Mouse (Mus musculus): ENCODE data around the gene Treml4. TPM values are rescaled to one million over a fixed set of nuclear protein-coding genes. Genes with fewer than 3 reads are reported as not detected.

Treml4 gene
- polyA plus RNA-seq (2014; fragmentation: Nextera tagmentation; extraction: Ambion mirVana) = 0.53 and 0.63 TPM in 2 replicates

DNA sequence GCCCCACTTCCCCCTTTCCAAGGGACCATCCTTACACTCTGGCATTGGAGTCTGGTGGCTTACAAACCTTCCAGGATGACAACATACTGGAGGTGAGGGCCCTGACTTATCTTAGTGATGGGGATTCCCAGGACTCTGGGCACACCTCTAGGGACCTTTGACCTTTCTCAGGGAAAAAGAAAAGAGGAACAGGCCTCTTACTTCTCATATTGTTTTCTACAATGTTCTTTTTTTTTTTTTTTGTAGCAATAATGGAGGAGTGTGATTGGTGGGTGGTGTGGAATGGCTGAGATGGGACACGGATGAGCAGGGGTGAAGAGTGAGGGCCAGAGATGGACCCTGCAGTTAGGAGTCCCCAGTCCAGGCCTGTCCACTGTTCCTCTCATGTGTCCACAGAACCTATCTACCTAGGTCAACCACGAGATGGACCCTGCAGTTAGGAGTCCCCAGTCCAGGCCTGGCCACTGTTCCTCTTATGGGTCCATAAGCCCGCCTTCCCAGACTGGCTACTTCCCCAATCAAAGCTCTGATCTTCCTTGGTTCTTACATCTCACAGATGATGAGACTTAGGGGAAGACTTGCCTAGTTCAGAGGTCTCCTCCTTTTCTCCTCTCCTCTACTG, at the start of gene Treml4:
Treml4 (plus strand) TSS at position 555 of the 622 bp plus-strand sequence.
- Histone ChIP-seq H3K9ac (ENCODE audit: low read length) (no peak within 1 kb of the TSS), H3K9me3 (ENCODE audit: control insufficient read depth, low read length) (peaks cover 13% of the 10 kb centered on the region; the same call in 1 of the 2 replicates), H3K4me2 (ENCODE audit: low read length) (no peak within 1 kb of the TSS), H3K27ac (replicated peaks in 1 of 2; ENCODE audit: control insufficient read depth in 1 of 2, insufficient read depth in 1 of 2, low read depth in 2 of 2, low read length in 2 of 2) (no peak within 1 kb of the TSS), H3K4me3 (ENCODE audit: control insufficient read depth in 1 of 2, insufficient read depth in 1 of 2, low read depth in 1 of 2, low read length in 2 of 2) (no peak within 1 kb of the TSS), H3K4me1 (ENCODE audit: control insufficient read depth in 2 of 2, insufficient read depth in 2 of 2, low read length in 2 of 2) (no peaks in the 10 kb centered on the region), H3K27me3 (ENCODE audit: control insufficient read depth, insufficient read depth, low read length) (no peaks in the 10 kb centered on the region), H3K36me3 (ENCODE audit: control insufficient read depth, insufficient read depth, low read length) (no peaks in the 10 kb centered on the region)
- WGBS = 74% methylated on average over 3 of the region's 3 CpGs
- ATAC-seq (ENCODE audit: insufficient number of reproducible peaks, insufficient read depth, low FRiP score, low read depth) = no peak

GRCm38 (mm10) chr17:48215429-48215828, 48.7 kb upstream of the Treml4 start:
- H3K4me2 ChIP-seq (ENCODE audit: low read length) = no peak overlapping the region
- H3K4me3 ChIP-seq (ENCODE audit: control insufficient read depth in 1 of 2, insufficient read depth in 1 of 2, low read depth in 1 of 2, low read length in 2 of 2) = no peak overlapping the region
- H3K27ac ChIP-seq (replicated peaks in 1 of 2; ENCODE audit: control insufficient read depth in 1 of 2, insufficient read depth in 1 of 2, low read depth in 2 of 2, low read length in 2 of 2) = no peak overlapping the region
- no peaks in the 10 kb centered on the region for H3K27me3 ChIP-seq (ENCODE audit: control insufficient read depth, insufficient read depth, low read length)
- WGBS = 79% methylated on average over 1 of the region's 1 CpGs
- no peaks in the 10 kb centered on the region for H3K36me3 ChIP-seq (ENCODE audit: control insufficient read depth, insufficient read depth, low read length)
- 0 out of 2 replicates have a peak, but pooled peaks cover 2% of the 10 kb centered on the region for H3K9me3 ChIP-seq (ENCODE audit: control insufficient read depth, low read length)
- ATAC-seq (ENCODE audit: insufficient number of reproducible peaks, insufficient read depth, low FRiP score, low read depth) = no peak
- H3K4me1 ChIP-seq (ENCODE audit: control insufficient read depth in 2 of 2, insufficient read depth in 2 of 2, low read length in 2 of 2) = no peaks in the 10 kb centered on the region
- no peak overlapping the region for H3K9ac ChIP-seq (ENCODE audit: low read length)

DNA sequence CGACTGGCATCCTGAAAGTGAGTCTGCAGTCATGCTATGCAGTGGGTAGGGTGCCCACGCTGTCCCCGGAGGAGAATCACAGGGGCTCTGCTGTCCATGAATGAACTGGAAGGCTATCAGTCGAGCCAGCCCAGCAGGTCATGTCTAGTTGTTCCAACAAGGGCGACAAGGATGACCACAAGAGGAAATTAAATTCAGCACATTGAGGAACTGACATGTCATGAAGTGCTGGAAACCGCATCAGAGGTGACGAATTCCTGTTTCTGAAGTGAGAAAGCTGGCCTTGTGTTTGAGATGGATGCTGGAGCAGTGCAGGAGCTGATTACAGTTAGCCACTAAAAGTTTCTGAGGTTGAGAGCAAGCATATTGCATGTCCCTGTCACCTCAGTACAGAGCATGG, 33.4 kb upstream of the Treml4 start:
- no peak overlapping the region for H3K9ac ChIP-seq (ENCODE audit: low read length)
- H3K36me3 ChIP-seq (ENCODE audit: control insufficient read depth, insufficient read depth, low read length) = no peaks in the 10 kb centered on the region
- no peak for ATAC-seq (ENCODE audit: insufficient number of reproducible peaks, insufficient read depth, low FRiP score, low read depth)
- no peak overlapping the region for H3K4me3 ChIP-seq (ENCODE audit: control insufficient read depth in 1 of 2, insufficient read depth in 1 of 2, low read depth in 1 of 2, low read length in 2 of 2)
- H3K27ac ChIP-seq (replicated peaks in 1 of 2; ENCODE audit: control insufficient read depth in 1 of 2, insufficient read depth in 1 of 2, low read depth in 2 of 2, low read length in 2 of 2) = no peak overlapping the region
- no peaks in the 10 kb centered on the region for H3K27me3 ChIP-seq (ENCODE audit: control insufficient read depth, insufficient read depth, low read length)
- no peaks in the 10 kb centered on the region for H3K9me3 ChIP-seq (ENCODE audit: control insufficient read depth, low read length)
- no peak overlapping the region for H3K4me2 ChIP-seq (ENCODE audit: low read length)
- 68% methylated on average over 7 of the region's 7 CpGs for whole genome bisulfite sequencing
- H3K4me1 ChIP-seq (ENCODE audit: control insufficient read depth in 2 of 2, insufficient read depth in 2 of 2, low read length in 2 of 2) = no peaks in the 10 kb centered on the region

DNA sequence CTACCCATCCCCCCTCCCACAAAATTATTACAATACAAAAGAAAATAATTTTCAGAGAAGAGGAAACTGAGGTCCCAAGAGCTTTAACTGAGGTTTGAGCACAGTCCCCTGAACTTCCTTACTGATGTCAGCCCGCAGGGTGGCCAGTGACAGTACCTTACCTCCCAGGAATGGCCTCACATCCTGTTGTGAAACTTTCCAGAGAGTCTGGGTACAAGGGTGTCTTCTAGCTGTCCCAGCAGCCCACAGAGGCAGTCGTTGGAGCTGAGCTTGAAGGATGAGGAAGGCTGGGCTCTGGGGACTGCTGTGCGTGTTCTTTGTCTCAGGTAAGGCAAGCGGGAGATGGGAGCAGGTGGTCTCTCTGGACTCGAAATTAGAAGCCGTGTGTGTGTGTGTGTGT, 31.6 kb upstream of the Treml4 start, which contains the start of gene Trem1:
Trem1 (plus strand) TSS at position 251 of the 400 bp plus-strand sequence.
- no peak for ATAC-seq (ENCODE audit: insufficient number of reproducible peaks, insufficient read depth, low FRiP score, low read depth)
- Histone ChIP-seq H3K36me3 (ENCODE audit: control insufficient read depth, insufficient read depth, low read length) (no peaks in the 10 kb centered on the region), H3K4me2 (ENCODE audit: low read length) (no peak within 1 kb of the TSS), H3K27me3 (ENCODE audit: control insufficient read depth, insufficient read depth, low read length) (no peaks in the 10 kb centered on the region), H3K9ac (ENCODE audit: low read length) (no peak within 1 kb of the TSS), H3K9me3 (ENCODE audit: control insufficient read depth, low read length) (no peaks in the 10 kb centered on the region), H3K27ac (replicated peaks in 1 of 2; ENCODE audit: control insufficient read depth in 1 of 2, insufficient read depth in 1 of 2, low read depth in 2 of 2, low read length in 2 of 2) (no peak within 1 kb of the TSS), H3K4me1 (ENCODE audit: control insufficient read depth in 2 of 2, insufficient read depth in 2 of 2, low read length in 2 of 2) (no peaks in the 10 kb centered on the region), H3K4me3 (ENCODE audit: control insufficient read depth in 1 of 2, insufficient read depth in 1 of 2, low read depth in 1 of 2, low read length in 2 of 2) (no peak within 1 kb of the TSS)
- 80% methylated on average over 6 of the region's 6 CpGs for WGBS

DNA sequence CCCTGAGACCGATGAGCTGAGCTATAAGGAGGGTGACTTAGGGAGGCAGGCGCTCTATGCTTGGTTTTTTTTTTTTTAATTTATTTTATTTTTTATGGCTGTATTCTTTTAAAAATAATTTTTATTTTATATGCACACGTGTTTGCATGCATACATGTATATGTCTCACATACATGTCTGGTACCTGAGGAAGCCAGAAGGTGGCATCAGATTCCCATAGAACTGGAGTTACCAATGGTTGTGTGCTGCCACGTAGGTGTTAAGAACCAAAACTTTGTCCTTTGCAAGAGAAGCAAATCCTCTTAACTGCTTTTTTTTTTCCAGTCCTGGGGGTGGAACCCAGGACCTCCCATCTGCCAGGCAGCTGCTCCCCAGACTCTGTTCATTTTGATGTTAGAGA, 30.3 kb upstream of the Treml4 start:
- Histone ChIP-seq H3K4me2 (ENCODE audit: low read length) (no peak overlapping the region), H3K27ac (replicated peaks in 1 of 2; ENCODE audit: control insufficient read depth in 1 of 2, insufficient read depth in 1 of 2, low read depth in 2 of 2, low read length in 2 of 2) (no peak overlapping the region)
- WGBS = 85% methylated on average over 4 of the region's 4 CpGs

GRCm38 (mm10) chr17:48234550-48234949, 29.5 kb upstream of the Treml4 start:
- Histone ChIP-seq H3K4me2 (ENCODE audit: low read length) (no peak overlapping the region), H3K4me3 (ENCODE audit: control insufficient read depth in 1 of 2, insufficient read depth in 1 of 2, low read depth in 1 of 2, low read length in 2 of 2) (no peak overlapping the region), H3K9me3 (ENCODE audit: control insufficient read depth, low read length) (no peaks in the 10 kb centered on the region), H3K27ac (replicated peaks in 1 of 2; ENCODE audit: control insufficient read depth in 1 of 2, insufficient read depth in 1 of 2, low read depth in 2 of 2, low read length in 2 of 2) (no peak overlapping the region), H3K4me1 (ENCODE audit: control insufficient read depth in 2 of 2, insufficient read depth in 2 of 2, low read length in 2 of 2) (no peaks in the 10 kb centered on the region), H3K9ac (ENCODE audit: low read length) (no peak overlapping the region), H3K27me3 (ENCODE audit: control insufficient read depth, insufficient read depth, low read length) (no peaks in the 10 kb centered on the region), H3K36me3 (ENCODE audit: control insufficient read depth, insufficient read depth, low read length) (no peaks in the 10 kb centered on the region)
- no peak for ATAC-seq (ENCODE audit: insufficient number of reproducible peaks, insufficient read depth, low FRiP score, low read depth)
- 71% methylated on average over 5 of the region's 5 CpGs for WGBS

More for the DNA sequence above, 30.3 kb upstream of the Treml4 start:
- Histone ChIP-seq H3K36me3 (ENCODE audit: control insufficient read depth, insufficient read depth, low read length) (no peaks in the 10 kb centered on the region), H3K4me1 (ENCODE audit: control insufficient read depth in 2 of 2, insufficient read depth in 2 of 2, low read length in 2 of 2) (no peaks in the 10 kb centered on the region), H3K9me3 (ENCODE audit: control insufficient read depth, low read length) (no peaks in the 10 kb centered on the region), H3K27me3 (ENCODE audit: control insufficient read depth, insufficient read depth, low read length) (no peaks in the 10 kb centered on the region), H3K4me3 (ENCODE audit: control insufficient read depth in 1 of 2, insufficient read depth in 1 of 2, low read depth in 1 of 2, low read length in 2 of 2) (no peak overlapping the region), H3K9ac (ENCODE audit: low read length) (no peak overlapping the region)
- ATAC-seq (ENCODE audit: insufficient number of reproducible peaks, insufficient read depth, low FRiP score, low read depth) = no peak

DNA sequence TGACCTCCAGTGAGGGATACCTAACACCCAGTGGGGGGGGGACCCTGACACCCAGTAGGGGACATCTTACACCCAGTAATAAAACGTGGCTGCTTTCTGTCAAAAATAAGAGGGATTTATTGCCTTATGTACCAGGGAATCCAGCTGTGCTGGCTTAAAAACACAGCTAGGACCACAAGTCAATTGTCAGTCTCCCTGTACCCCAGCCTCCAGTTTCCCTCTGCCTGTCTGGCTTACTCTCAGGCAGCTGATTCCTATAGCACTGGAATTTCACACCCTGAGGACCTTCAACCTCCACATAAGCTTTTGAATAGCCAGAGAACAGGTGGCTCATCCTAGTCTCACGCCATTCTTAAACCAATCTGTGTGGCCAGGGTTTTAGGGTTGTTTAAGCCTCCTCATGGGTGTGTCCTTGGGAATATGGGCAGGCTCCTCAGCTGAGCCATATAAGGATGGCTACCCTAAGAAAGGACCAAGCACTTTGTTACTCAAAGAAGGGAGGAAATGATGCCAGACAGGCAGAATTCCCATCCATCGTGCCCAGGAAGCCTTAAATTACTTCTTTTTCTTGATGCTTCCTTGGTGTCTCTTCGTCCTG, 28.2 kb upstream of the Treml4 start:
- ATAC-seq (ENCODE audit: insufficient number of reproducible peaks, insufficient read depth, low FRiP score, low read depth) = no peak
- H3K4me2 ChIP-seq (ENCODE audit: low read length) = no peak overlapping the region
- H3K4me1 ChIP-seq (ENCODE audit: control insufficient read depth in 2 of 2, insufficient read depth in 2 of 2, low read length in 2 of 2) = no peaks in the 10 kb centered on the region
- no peaks in the 10 kb centered on the region for H3K9me3 ChIP-seq (ENCODE audit: control insufficient read depth, low read length)
- H3K4me3 ChIP-seq (ENCODE audit: control insufficient read depth in 1 of 2, insufficient read depth in 1 of 2, low read depth in 1 of 2, low read length in 2 of 2) = no peak overlapping the region
- no peaks in the 10 kb centered on the region for H3K36me3 ChIP-seq (ENCODE audit: control insufficient read depth, insufficient read depth, low read length)
- no peak overlapping the region for H3K27ac ChIP-seq (replicated peaks in 1 of 2; ENCODE audit: control insufficient read depth in 1 of 2, insufficient read depth in 1 of 2, low read depth in 2 of 2, low read length in 2 of 2)
- 38% methylated on average over 4 of the region's 4 CpGs for WGBS
- H3K27me3 ChIP-seq (ENCODE audit: control insufficient read depth, insufficient read depth, low read length) = no peaks in the 10 kb centered on the region
- H3K9ac ChIP-seq (ENCODE audit: low read length) = no peak overlapping the region

Data from heart, embryonic 14.5 days (tissue).